Mouse (Mus musculus): Measurements from ENCODE around the gene Ric8b. TPM values are rescaled to one million over a fixed set of nuclear protein-coding genes. Genes with fewer than 3 reads are reported as not detected.

The Ric8b gene
- total RNA-seq, 1 experiment from 2014 or later: 33.1 TPM

DNA sequence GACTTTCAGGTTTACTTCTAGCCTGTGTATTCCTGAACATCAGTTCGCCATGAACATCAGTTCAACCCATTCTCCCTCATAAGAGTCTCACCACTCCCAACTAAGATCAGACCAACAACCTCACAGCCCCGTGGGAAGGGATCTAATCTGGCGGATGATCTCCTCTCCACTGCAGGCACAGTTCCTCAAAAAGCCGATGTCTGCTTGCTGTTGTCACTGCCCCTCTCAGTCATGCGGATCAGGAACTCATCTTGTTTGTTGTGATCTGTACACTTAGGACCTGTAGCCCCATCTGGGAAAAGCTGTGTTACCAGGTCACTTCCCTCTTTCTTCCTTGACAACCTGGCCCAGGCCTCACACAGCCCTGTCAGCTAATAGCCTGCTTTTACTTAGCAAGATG lies 45.7 kb downstream of the Ric8b start:
- no peak for DNase-seq

DNA sequence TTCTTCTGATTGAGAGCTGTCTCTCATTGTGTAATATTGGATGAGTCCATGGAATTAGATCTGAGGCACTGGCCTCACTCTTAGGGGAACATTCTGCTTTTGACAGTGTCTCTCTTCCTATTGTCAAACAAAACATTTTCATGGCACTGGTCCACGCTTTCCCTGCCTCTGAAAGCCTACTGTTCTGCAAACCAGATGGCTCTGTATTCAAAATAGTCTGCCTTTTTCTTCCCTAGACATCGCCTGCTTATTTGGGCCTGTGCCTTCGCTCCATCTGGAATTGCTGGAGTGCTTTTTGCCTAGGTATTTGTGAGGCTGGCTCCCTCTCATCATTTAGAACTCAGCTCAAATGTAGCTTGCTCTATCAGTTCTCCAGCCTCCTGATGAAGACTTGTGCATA lies 46.3 kb downstream of the Ric8b start:
- no peak for DNase-seq

DNA sequence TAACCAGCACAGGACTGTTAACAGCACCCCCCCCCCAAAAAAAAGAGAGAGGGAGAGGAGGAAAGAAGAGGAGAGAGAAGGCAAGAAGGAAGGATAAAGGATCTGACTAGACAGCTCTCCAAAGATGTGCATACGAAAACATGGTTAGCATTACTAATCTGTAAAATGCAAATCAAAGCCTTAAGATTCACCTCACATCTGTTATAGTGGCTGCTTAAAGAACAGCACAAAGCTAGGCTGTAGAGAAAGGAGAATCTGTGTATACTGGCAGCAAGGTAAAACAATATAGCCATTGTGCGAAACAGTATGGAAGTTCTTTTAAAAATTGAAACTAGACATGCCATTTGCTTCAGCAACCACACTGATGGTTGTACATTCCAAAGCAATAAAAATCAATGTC lies 49.1 kb downstream of the Ric8b start:
- no peak for DNase-seq

DNA sequence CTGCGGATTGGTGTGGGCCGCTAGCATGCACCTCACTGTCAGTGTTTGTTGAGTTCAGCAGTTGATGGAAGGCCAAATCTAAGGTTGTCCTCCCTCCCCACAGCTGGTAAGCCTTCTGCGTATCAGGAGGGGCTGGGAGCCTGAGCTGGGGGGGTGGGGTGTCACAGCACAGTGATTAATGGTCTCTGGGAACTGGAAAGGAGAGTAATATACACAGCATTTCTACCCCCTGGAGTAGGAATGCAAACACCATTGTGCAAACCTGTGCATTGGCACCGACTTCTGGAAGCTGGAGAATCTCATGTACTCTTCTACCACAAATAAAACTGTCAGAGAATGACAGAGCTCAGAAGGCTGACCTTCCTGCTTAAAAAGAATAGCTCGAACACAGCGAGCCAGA lies 50.2 kb downstream of the Ric8b start:
- DNase-seq: peak; percentile 46

DNA sequence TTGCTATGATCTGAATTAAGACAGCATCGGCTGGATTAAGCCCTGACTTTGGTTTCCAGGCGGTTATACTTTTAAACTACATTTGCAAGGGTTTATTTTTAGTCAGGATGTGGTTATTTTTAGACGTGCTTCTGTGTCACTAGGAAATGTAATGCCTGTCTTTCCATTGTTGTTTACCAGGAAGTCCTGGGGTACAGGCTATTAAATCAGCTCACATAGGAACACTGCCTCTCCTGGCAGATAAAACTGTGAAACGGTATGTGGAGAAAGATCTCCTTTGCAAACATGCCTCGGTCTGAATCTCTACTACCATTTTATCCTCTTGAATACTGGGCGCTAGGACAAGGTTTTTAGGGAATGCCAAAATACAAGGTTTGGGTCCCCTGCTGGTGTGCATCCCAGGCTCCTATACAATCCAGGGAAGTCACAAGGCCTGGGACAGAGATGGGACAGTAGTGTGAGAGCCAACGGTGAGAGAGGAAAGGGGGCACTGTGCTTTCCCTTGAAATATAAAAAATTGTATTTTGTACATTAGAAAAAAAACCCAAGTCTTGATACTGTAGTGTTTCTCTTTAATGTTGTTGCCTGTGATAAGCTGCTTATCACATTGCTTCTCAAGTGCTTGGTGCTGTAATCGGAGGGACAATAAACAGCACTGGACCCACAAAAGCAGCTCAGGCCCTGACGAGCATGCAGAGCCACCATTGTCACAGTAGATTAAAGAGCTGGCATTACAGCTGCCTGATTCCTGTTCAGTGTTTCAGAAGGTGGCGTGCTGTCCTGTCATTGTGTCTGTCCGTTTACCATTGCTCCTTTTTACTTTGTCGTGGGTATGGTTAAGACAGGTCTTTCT lies 51.7 kb downstream of the Ric8b start:
- no peak for DNase-seq

DNA sequence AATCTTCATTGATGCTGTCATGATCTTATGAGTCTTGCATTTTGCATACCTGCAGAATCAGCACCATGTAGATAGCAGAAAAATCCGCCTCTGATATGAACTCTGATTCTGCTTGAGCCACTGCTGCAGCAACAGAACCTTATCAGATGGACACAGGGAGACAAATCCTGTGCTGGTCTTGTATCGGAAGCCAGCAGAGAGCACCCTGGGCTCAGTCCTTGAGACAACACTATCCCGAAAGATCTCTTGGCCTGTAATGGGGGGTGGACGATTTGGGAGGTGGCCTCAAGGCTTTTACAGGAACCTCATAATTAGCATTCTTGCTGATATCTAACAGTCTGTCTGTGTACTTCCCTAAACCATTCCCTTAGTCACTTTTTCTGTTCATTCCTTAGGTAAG lies 57.8 kb downstream of the Ric8b start:
- DNase-seq: no peak

DNA sequence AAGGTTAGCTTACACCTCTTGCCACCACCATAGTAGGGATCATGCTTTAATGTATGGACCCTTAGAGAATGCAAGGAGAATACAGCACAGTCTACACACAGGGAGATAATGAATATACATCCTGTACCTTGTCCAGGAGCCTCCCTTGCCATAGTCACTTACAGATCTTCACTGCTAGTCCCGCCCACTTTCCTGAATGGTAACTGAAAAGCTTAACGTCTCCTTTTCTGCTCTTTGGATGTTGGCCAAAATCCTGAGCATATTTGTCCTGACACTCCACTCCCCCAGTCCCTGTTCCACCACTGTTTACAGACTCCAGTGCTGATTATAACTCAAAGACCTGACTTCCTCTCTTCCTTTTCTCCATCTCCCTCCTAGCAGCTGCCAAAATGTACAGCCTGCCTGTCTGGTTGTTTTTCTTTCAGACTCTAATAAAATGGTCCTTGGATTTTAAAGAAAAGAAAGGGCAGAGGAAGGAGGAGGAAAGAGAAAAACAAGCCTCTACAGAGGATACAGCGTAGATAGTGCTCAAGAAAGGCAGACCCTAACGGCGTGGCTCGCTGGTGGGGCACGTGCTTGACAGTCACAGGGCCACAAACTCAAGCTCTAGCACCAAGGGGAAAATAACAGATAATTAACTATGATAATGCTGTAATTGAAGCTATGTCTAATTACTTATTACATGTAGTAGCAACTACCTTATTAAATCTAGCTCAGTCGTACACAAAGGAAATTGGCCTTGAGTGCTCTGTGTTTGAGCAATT lies 59.4 kb downstream of the Ric8b start:
- no peak for DNase-seq

DNA sequence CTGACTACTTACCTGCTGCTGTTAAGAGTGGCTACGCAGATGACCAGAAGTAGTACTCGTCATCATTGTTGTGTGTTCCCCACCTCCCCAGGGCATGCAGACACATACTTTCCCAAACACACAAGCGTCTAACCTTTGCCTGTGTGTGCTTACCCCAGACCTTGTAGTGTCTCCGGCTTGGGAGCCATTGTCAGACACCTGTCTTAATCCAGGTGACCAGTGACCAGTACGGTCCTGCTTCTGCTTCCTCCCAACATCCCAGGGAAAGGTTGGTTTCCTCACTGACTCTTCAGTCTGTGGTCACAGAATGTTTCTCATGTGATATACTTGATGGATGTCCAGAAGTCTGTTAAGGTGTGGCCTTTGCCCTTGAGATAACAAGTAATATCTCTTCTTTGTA lies 62.9 kb downstream of the Ric8b start:
- DNase-seq: no peak

DNA sequence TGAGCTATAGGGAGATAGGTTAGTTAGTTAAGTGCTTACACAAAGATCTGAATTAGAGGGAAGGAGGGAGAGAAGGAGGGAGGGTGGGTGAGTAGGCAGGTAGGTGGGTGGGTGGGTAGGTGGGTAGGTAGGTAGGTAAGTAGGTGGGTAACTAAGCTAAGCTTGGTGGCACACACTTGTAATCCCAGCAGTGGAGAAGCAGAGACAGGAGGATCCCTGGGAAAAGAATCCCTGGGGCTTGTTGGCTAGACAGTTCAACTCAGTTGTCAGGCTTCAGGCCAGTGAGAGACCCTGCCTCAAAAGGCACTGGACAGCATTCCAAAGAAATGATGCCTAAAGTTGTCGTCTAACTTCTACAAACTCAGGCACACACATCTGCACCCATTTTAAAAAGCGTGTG lies 64.0 kb downstream of the Ric8b start:
- no peak for DNase-seq

DNA sequence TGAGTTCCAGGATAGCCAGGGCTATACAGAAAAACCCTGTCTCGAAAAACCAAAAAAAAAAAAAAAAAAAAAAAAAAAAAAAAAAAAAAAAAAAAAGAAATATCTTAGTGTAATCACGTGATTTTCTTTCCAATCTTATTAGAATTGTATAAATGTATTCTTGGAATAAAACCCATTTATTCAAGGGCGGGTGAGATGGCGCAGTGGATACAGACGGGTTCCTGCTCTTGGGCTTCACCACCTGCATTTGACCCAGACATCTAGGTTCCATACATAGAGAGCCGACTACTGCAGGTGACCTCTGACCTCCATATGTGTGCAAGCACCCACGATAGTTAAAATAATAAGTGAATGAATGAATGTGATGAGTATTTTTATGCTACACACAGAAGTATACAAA lies 65.3 kb downstream of the Ric8b start:
- DNase-seq: no peak

DNA sequence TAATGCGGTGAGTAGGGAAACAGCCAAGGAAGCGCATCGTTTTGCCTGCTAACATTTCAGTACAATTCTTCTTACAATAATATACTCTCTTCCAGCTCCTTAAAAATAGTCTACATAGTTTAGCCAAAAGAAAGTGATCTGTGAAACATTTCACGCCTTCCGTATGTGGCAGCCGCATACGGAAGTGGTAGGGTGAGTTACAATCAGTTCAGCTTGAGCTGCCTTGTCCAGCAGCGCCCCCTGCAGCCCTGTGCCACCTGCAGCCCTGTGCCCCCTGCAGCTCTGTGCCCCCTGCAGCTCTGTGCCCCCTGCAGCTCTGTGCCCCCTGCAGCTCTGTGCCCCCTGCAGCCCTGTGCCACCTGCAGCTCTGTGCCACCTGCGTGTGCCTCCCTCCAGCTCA lies 68.5 kb downstream of the Ric8b start:
- peak; percentile 59 for DNase-seq

DNA sequence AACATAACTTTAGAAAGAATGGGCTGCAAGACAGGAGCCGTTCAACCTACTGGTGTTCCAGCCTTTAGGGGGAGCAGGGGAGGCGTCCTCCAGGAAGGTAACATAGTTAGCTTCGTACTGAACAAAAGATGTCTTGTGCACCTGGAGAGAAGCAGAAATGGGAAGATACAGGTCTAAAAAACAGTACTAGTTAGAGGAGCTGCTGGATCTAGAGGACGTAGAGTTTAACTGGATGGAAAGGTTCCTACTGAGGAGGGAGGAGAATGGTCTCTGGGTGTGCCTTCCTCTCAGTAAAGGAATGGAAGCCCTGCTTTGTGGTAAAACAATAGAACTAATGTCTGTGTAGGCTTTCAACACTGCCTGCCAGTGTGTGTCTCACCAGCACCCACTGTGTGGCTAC lies 70.2 kb downstream of the Ric8b start:
- DNase-seq: no peak

DNA sequence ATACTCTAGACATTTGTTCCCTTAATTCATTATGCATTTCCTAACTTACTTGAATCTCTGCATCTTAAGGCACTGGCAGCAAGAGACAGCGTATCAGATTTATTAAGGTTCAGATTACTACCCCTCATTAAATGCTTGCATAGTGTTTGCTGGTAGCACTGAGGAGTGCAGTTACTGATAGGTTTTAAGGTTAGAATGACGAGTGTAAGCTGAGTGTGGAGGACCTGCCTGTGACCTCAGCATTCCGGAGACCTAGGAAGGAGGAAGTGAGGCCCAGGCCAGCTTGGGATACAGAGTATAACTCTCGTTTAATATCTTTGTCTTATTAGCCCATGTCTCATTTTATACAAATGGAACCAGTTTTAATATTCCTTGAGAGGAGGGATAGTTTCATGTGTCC lies 71.2 kb downstream of the Ric8b start:
- no peak for DNase-seq

DNA sequence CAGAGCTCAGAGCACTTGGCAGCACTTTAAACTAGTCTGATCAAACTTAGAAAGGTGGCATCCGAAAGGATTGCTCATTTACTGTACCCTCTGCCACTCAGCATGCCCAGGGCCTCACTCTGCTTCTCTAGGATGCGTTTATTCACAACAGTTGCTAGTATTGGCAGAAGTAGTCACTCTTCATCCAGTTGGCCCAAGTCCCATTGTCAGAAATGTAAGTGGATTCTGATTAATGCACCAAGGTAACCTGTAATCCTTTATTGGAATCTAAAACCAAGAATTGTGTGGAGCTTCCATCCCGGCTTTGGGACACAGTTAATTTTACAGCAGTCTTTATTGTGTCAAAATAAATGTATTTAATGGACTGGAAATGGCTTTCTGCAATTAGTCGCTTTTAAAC lies 76.9 kb downstream of the Ric8b start:
- DNase-seq: no peak

DNA sequence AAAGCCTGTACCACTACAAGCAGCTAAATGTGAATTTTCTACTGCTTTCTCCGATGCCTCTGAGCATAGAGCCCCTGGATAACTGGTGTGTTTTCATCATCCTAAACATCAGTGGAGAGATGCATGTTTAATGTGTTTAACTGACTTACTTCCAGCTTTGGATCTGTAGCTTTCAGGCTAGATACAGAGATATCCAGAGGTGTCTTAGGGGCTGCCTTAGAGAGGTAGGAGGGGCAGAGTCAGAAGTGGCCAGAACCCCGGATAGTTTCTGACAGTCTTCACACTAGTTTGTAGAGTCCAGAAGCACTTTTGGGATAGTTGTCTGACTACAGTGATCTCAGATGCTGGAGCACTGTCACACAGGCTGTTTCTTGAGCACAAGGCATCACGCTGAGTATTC lies 77.6 kb downstream of the Ric8b start:
- DNase-seq: no peak

DNA sequence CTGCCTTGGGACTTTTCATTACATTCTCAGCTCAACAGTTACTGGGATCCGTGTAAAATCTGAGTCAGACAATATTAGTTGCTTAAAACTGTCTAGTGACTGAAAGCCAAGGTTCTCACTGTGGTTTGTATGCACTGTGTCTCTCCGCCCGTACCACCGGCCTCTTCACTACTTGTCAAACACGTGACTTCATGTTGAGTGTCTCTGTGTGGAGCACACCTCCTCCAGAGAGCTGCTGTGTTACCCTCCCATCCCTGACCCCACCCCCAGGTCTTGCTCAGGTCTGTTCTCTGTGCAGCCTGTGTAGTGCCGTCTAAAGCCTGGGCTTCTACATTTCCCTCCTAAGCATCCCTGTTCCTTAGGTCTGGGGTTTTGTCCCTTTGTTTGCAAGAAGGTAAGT lies 79.0 kb downstream of the Ric8b start:
- DNase-seq: no peak

DNA sequence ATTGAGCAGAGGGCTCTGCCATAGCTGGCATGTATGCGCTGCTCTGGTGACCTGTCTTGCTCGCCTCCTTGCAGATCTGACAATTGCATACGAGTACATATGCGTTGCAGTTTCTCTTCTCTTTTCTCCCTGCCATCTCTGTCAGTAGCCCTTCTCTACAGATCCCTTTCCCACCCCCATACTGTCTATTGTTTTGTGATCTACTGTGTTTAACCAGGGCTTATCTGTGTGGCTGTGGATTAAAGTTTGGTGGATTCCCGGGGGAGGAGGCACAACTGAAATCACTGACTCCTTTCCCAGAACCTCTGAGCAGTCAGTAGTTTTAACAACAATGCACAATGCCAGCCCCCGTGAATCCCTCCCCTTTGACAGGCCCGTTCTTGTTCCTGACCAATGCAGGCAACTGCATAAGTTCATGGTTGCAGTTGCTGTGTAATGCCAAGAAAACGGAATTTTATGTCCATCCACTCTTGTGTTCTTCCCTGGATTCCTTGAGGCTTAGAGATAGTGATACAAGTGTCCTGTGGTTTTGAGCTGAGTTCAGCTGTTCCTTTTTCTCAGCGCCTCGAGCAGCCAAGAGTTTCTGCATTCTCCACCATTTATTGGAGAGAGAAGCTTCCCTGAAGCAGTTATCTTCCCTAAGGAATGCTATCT lies 80.3 kb downstream of the Ric8b start:
- DNase-seq: no peak

DNA sequence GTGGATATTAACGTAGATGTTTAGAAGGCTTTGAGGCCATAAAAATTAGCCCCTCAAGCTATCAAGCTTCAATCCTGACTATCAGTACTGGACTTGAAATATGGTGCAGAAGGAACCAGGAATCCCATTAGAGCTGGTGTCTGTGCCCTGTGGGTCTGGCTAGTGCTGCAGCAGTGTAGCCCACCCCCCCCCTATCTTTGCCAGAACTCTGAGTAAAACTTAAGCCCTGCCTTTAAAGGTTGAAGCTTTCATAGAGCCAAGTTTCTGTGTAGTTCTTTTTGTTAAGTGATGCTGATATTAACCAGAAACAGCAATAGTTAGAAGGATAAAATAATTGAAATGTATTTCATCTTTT lies 80.8 kb downstream of the Ric8b start:
- no peak for DNase-seq

DNA sequence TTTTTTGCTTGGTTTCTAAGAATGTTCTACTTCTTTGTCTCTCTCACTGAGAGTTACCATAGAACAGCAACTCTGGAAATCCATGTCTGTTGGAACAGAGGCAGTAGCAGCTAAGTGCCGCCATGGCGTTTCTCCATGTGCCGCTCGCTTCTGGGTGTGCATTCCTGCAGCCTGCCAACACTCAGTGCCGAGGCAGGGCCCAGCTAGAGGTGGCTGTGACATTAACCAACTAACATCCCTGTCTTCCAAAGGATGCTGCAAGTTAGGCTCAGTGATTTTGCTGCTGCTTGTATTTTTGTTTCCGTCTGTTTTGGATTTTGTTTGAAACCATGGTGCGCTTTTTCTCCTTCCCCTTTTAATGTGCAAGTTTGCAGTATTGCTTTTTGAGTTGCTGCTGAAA lies 84.5 kb downstream of the Ric8b start:
- DNase-seq: no peak

DNA sequence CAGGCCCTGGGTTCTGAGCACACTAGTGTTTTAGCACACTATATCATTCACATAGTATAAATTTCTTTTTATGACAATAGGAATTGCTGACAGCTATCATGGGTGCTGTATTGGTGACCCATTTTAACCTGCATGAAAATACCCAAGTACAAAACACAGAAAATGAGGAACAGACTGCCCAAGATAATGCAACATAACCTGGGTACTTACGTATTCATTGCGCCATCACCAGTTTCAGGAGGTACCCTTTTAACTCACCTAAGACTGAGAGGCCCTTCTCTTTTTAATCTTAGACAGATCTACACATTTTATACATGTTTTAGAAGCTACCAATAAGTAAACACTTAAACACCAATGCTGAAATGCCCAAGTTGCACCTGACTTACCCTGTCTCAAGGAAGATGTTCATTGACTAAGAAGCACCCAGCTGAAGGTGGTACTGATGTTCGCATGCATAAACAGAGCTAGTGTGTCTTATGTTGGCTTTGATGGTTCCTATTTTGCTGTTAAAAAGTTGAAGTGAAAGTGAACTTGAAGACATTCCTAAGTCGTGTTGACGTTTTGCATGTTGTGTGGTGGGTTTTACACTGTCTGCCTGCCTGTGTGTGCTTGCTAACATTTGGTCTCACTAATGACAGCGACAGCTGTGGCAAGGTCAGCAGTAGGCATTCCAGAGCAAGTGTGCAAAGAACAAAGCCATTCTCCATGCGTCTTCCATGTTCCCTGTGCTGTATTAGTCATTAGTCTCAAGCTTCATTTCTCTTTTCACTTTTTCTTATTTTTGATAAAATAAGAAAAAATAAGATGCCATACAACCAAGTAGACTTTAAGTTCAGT lies 86.0 kb downstream of the Ric8b start:
- DNase-seq: no peak

DNA sequence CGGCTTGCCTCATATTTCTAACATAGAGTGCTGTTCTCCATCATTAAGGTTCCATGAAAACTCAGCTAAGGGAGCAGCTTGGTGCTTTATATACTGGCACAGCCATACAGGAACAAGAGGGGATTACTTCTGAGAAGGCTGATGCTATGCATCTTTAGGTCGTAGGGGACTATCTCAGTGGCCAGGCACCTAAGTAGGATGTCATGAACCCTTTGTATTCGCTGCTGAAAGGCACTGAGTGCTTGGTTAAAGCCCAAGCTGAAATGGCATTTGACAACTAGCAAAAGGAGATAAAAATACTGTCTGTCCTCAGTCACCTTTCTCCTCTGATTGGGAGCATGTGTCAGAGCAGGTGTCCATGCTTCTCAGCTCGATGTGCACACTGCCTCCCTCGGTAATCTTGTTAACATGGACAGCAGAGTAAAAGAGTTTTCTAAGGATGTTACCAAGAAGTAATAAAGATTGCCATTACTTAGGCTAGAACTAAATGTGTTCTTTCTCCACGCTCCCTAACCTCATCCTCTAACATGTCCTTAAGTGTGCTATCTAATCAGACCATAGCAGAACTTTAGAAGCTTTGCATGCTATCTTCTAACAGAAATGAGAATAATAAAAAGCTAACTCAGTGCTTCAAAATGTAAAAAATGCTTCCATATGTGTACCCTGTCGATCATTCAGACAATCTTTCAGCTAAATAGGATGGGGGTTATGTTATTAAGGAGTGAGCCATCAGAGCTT lies 89.3 kb downstream of the Ric8b start:
- DNase-seq: no peak

Measured in adrenal gland, postnatal 14 days (tissue).